In the genomic region with DNA sequence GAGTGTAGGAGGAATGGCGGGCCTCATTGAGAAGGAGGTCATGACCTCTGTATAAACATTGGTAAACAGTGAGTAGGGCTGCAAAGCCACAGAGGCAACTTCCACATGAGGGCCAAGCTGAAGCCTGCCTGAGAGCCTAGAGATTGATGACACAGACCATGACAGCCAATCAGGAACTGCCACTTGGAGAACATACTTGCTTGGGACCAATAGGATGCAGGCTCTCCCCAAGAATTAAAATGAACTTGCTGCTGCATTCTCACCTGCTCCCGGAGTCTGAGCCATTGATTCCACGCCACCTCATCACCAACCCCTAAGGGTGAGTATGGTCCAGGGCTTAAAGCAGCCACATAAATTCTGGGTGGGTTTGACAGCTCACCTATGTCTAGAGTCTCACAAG, we compare ENCODE assay signal across 10 mouse cellular contexts.
A peak's percentile ranks its signal among the peaks of the same experiment; 100 is the strongest.
DNase-seq lines count a peak whose midpoint lies in the region.
"Had no signal": no experiment of that assay in that cellular context is flagged by ENCODE, and none has a peak within 500 bp of the region (broad histone marks: within the 10 kb centered on the region; RNA-seq: fewer than 3 reads in every experiment).

No protein-coding gene starts in this region.

- intact Hi-C loops in left cerebral cortex, postnatal 25 days (cut with DNase I) = no loop called here

- peak; percentile 14 for DNase-seq in adrenal gland, postnatal 14 days
- DNase-seq in adrenal gland, postnatal 4 days (ENCODE audit: low spot score in 2 of 2) = no peak
- peak; percentile 17 for DNase-seq in testis, postnatal 14 days (ENCODE audit: low spot score)
- DNase-seq in testis, postnatal 10 days (ENCODE audit: low spot score) = no peak
- peak; percentile 38 for DNase-seq in lung, postnatal 10 days
- DNase-seq in left cerebral cortex, postnatal 25 days (ENCODE audit: low spot score in 2 of 2) = no peak
- DNase-seq in urinary bladder, postnatal 25 days (ENCODE audit: low spot score) = no peak
- DNase-seq in heart, adult 18-20 months = no peak
- DNase-seq: gastrocnemius, postnatal 36 days; kidney, adult 8-10 months had no signal

Comparison
In these comparisons a context has a peak if more than half of its experiments do, and no peak if none do; other contexts are left out.
1. DNase-seq: peak in adrenal gland, postnatal 14 days (single experiment), testis, postnatal 14 days (single experiment) and lung, postnatal 10 days (single experiment); none in adrenal gland, postnatal 4 days (0 of 2), testis, postnatal 10 days (single experiment), left cerebral cortex, postnatal 25 days (0 of 2), urinary bladder, postnatal 25 days (single experiment) and heart, adult 18-20 months (0 of 2).